Mouse (Mus musculus): ENCODE measurements around the gene Nup107. TPM values are rescaled to one million over a fixed set of nuclear protein-coding genes. Genes with fewer than 3 reads are reported as not detected.

The Nup107 gene
- polyA plus RNA-seq (2012; rRNA removed; ENCODE audit: low replicate concordance) = 3.9 and 7.4 TPM in 2 replicates

DNA sequence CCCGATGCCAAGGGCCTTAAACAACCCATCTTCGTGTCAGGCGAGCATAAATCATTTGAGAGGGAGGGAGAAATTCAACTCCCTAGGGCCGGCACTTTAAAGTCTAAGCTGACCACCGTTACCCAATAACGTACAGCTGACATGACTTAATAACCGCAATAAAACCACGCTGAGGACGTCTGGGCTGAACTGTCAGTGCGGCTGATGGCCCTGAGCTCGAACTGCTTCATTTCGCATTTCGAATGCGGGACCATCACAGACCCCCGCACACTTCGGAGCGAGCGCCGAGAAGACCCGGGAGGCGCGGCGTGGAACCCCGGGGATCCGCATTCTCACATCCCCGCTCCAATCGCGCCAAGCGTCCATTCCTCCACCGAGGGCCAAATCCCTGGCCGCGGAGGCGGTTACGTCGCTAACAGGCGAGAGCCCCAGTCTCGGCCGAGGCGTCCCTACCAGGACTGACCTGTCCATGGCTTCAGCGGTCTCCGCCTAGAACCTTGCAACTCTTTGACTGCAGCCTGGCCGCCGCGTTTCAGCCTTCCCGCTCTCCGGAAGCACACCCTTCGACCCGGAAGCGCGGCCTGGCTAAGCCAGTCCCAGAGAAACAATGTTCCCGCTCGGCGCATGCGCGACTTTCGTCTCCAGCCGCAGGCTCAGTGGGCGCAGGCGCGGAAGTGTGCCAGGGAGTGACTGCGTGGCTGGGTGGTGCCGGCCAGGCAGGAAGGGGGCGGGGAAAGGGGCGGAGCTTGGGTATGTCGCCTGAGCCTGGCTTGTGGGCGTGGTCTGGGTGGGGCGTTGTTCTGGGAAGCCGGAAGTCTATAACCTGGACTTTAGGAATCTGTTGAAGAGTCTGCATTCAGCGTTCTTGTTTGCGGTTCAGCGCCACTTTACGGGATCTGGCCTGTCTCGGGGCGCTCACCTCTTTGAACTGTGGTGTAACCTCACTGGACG is at the start of gene Nup107:
Nup107 (minus strand) TSS at position 565 of the 951 bp plus-strand sequence.

DNA sequence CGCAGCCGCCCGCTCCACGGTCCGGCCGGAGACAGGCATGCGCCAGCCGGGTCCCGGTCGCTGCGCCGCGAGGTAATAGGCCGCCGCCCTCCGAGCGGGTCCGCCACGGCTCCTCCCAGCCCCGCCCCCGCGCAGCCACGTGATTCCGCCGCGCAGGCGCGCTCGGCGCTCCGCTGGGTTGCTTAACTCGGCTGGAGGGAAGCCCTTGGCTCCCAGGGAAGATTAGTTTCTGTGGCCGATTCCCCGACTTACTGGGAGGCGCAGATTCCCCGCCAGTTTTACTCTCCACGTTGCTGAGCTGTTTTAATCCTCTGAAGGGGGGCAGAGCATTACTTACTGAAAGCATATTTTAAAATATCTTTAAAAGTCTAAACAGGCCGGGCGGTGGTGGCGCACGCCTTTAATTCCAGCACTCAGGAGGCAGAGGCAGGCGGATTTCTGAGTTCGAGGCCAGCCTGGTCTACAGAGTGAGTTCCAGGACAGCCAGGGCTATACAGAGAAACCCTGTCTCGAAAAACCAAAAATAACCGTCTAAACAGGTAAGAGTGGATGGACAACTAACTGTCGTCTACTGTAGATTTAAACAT is 46.1 kb downstream of the Nup107 start, which contains the start of gene Slc35e3:
Slc35e3 (minus strand) TSS at position 69 of the 587 bp plus-strand sequence.

DNA sequence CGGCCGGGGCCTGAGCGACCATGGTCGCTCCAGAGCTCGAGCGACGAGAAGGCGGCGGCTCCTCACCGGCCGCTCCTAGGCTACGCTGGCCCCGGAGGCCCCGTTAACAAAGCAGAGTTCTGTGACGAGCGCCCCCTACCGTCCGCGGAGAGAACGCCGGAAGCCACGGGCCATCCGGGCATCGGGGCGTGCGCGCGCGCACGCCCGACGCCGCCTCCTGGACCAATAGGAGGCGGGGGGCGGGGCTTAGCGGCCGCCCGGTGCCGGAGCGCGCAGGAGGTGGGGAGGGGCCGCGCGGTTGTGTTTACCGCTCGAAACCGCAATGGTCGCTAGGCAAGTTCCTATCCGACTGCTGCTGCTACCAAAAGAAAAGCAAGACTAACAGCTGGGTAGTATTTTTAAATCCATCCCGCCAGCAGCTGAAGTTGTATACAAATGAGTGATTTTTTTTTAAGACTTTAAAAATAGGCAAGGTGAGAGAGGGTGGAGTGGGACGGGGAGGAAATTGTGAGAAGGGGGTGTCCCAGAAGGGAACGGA is 81.8 kb downstream of the Nup107 start, which contains the start of gene Mdm2:
Mdm2 (minus strand) TSS at position 155 of the 538 bp plus-strand sequence.

Other genes starting within 250 kb of the Nup107 start
- gene Cpm, start 163.2 kb downstream of the Nup107 start, polyA plus RNA-seq (2012; rRNA removed; ENCODE audit: low replicate concordance) = 4.4 and 5.5 TPM in 2 replicates
- 23.4 and 48.7 TPM in 2 replicates for gene Mdm2, start 81.9 kb downstream of the Nup107 start, polyA plus RNA-seq (2012; rRNA removed; ENCODE audit: low replicate concordance)
- gene Slc35e3, start 46.3 kb downstream of the Nup107 start, polyA plus RNA-seq (2012; rRNA removed; ENCODE audit: low replicate concordance) = 12.5 and 13.4 TPM in 2 replicates
- 26.2 and 52.9 TPM in 2 replicates for gene Rap1b, start 53.3 kb upstream of the Nup107 start, polyA plus RNA-seq (2012; rRNA removed; ENCODE audit: low replicate concordance)

Data from mammary gland, adult 2 months (tissue).